Mouse (Mus musculus) brain, embryonic 14.5 days (tissue): ENCODE results near the gene Cryga.

Experiments used
- CTCF ChIP-seq: fragments of 200-500 bp; IDR thresholded peaks from 2 replicates; pipeline ENCODE4 v1.5.1; 2012; ENCODE audit warnings: inconsistent platforms, mild to moderate bottlenecking, moderate library complexity, borderline replicate concordance; ENCODE audit not compliant: insufficient read depth, insufficient read length; ENCODE audit errors: extremely low read depth
- POLR2A ChIP-seq: fragments of 200-500 bp; IDR thresholded peaks from 2 replicates; pipeline ENCODE4 v1.6.1; 2012; ENCODE audit warnings: mild to moderate bottlenecking, inconsistent platforms, borderline replicate concordance; ENCODE audit not compliant: poor library complexity, insufficient read depth, insufficient read length, severe bottlenecking; ENCODE audit errors: extremely low read depth

DNA sequence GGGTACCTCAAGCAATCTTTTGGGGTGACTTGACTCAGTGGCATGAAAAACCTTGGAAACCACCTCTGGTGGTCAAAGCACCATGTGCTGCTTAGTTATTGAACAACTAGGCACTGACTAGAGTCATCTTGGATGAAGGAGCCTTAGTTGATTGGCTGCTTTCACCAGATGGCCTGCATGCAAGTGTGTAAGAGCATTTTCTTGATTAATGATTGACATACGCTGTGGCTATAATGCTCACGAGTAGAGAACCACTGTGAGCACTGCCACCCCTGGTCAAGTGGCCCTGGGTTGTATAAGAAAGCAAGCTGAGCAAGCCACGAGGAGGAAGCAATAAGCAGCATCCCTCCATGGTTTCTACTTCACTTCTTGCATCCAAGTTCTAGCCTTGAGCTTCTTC, 27.1 kb upstream of the Cryga start:
- TF ChIP-seq POLR2A (no peak), CTCF (no peak)
